8 mouse cellular contexts compared by ENCODE assay signal in genomic region chr6:83456984-83457810, GRCm38 (mm10). TPM values are rescaled to one million over a fixed set of nuclear protein-coding genes. Genes with fewer than 3 reads are reported as not detected.
DNase-seq lines count a peak whose midpoint lies in the region; ATAC-seq and TF ChIP-seq lines count a peak whose summit lies in the region.

No protein-coding gene starts in this region.

- H3K4me2 ChIP-seq in kidney, postnatal 0 days (ENCODE audit: low read length), result peak overlapping the region; percentile 83

- peak overlapping the region; percentile 95 for H3K9ac ChIP-seq in kidney, postnatal 0 days (ENCODE audit: low read depth, low read length)

- peaks cover 11% of the 10 kb centered on the region; the same call in 1 of the 2 replicates for H3K27me3 ChIP-seq in forebrain, embryonic 10.5 days (ENCODE audit: poor library complexity, severe bottlenecking)
- no peaks in the 10 kb centered on the region for H3K27me3 ChIP-seq in kidney, postnatal 0 days (ENCODE audit: insufficient read depth, low read length)

- peak overlapping the region; percentile 90 for H3K4me3 ChIP-seq in forebrain, embryonic 10.5 days
- H3K4me3 ChIP-seq in kidney, postnatal 0 days (replicated peaks; ENCODE audit: low read depth, low read length), result peak overlapping the region; percentile 79
- H3K4me3 ChIP-seq in macrophage (ENCODE audit: inconsistent target), result peak overlapping the region; percentile 27

- H3K27ac ChIP-seq in forebrain, embryonic 10.5 days, result peak overlapping the region; percentile 100
- H3K27ac ChIP-seq in kidney, postnatal 0 days, result peak overlapping the region; percentile 97
- H3K27ac ChIP-seq in macrophage, result peak overlapping the region; percentile 64

- TF ChIP-seq CTCF in kidney, postnatal 0 days (IDR thresholded peaks at IDR 0.05; ENCODE audit: low read depth), result no peak

- 3% methylated on average over 33 of the region's 33 CpGs for WGBS in forebrain, embryonic 10.5 days
- 5% methylated on average over 32 of the region's 33 CpGs for WGBS in kidney, postnatal 0 days
- 10% methylated on average over 32 of the region's 33 CpGs for WGBS in macrophage (ENCODE audit: missing documents)

- ATAC-seq in kidney, postnatal 0 days (replicated peaks; ENCODE audit: low FRiP score, low read depth), result peak; percentile 53; the same call in 1 of the 2 replicates
- no peak for ATAC-seq in cerebellum, adult (ENCODE audit: insufficient number of reproducible peaks, low FRiP score, low TSS enrichment)

- peaks cover 35% of the 10 kb centered on the region for H3K79me2 ChIP-seq in macrophage (ENCODE audit: inconsistent target)

- H3K9me3 ChIP-seq in forebrain, embryonic 10.5 days, result no peaks in the 10 kb centered on the region
- H3K9me3 ChIP-seq in kidney, postnatal 0 days (replicated peaks; ENCODE audit: low read length), result no peaks in the 10 kb centered on the region

- H3K36me3 ChIP-seq in forebrain, embryonic 10.5 days (replicated peaks), result peaks cover 25% of the 10 kb centered on the region
- H3K36me3 ChIP-seq in kidney, postnatal 0 days (ENCODE audit: insufficient read depth, low read length), result no peaks in the 10 kb centered on the region
- H3K36me3 ChIP-seq in macrophage (ENCODE audit: inconsistent target), result peaks cover 3% of the 10 kb centered on the region; the same call in 1 of the 2 replicates

- H3K4me1 ChIP-seq in forebrain, embryonic 10.5 days, result peaks cover 68% of the 10 kb centered on the region
- H3K4me1 ChIP-seq in kidney, postnatal 0 days (replicated peaks; ENCODE audit: insufficient read depth, low read length), result peaks cover 34% of the 10 kb centered on the region

- DNase-seq in right cerebral cortex, postnatal 10 days (ENCODE audit: low spot score in 2 of 2), result peak; percentile 46 to 56
- no peak for DNase-seq in right cerebral cortex, adult 18-20 months
- peak; percentile 71 for DNase-seq in forebrain, embryonic 10.5 days (ENCODE audit: extremely low spot score, low spot score)
- peak; percentile 56 for DNase-seq in kidney, postnatal 0 days (ENCODE audit: low spot score)
- no peak for DNase-seq in ovary, postnatal 14 days (ENCODE audit: low spot score)
- no peak for DNase-seq in cerebellum, adult 18-20 months

RNA-seq across cellular contexts. Expression of gene Tet3, which starts 1.7 kb away (rescaled TPM):
- 37.3 and 38.3 TPM in 2 replicates for polyA plus RNA-seq in forebrain, embryonic 10.5 days (2016; fragmentation: Nextera tagmentation; extraction: Ambion mirVana)
- polyA plus RNA-seq in kidney, postnatal 0 days (2015; fragmentation: Nextera tagmentation; extraction: Ambion mirVana), result 32.3 and 33.0 TPM in 2 replicates
- 100 to 1,000 TPM; 104 to 576 (median 356) TPM for total RNA-seq in macrophage (2018; cell fraction: chromatin; rRNA removed)
- 10 to 100 TPM; 15.7 to 66.9 (median 36.1) TPM for total RNA-seq in macrophage (2018; cell fraction: cytosol; rRNA removed)
- 100 to 1,000 TPM in 20 of 26 experiments, 10 to 100 TPM in 6; 62.0 to 363 (median 169) TPM for total RNA-seq in macrophage (2018; cell fraction: nucleus; rRNA removed)
- polyA plus RNA-seq in macrophage (2018), result 13.9 to 21.1 TPM (median 19.1 TPM) in 3 replicates

RNA-seq across cellular contexts. Expression of gene Dguok, which starts 49.6 kb away (rescaled TPM):
- polyA plus RNA-seq in forebrain, embryonic 10.5 days (2016; fragmentation: Nextera tagmentation; extraction: Ambion mirVana), result 62.3 and 63.6 TPM in 2 replicates
- polyA plus RNA-seq in kidney, postnatal 0 days (2015; fragmentation: Nextera tagmentation; extraction: Ambion mirVana), result 73.0 and 75.5 TPM in 2 replicates
- 100 to 1,000 TPM in 3 of 26 experiments, 10 to 100 TPM in 20, 1 to 10 TPM in 3; 8.4 to 129 (median 57.6) TPM for total RNA-seq in macrophage (2018; cell fraction: chromatin; rRNA removed)
- total RNA-seq in macrophage (2018; cell fraction: cytosol; rRNA removed), result 10 to 100 TPM; 15.6 to 42.6 (median 32.2) TPM
- 10 to 100 TPM in 25 of 26 experiments, 1 to 10 TPM in 1; 7.9 to 98.5 (median 32.1) TPM for total RNA-seq in macrophage (2018; cell fraction: nucleus; rRNA removed)
- 30.7 to 54.0 TPM (median 30.9 TPM) in 3 replicates for polyA plus RNA-seq in macrophage (2018)

Comparison
In these comparisons a context has a peak if more than half of its experiments do, and no peak if none do; other contexts are left out.
1. DNase-seq: peak in right cerebral cortex, postnatal 10 days (2 of 2), forebrain, embryonic 10.5 days (single experiment) and kidney, postnatal 0 days (single experiment); none in right cerebral cortex, adult 18-20 months (single experiment), ovary, postnatal 14 days (single experiment) and cerebellum, adult 18-20 months (0 of 2).
2. H3K4me3 ChIP-seq: peak in every context shown above with its lines; median percentile 90 in forebrain, embryonic 10.5 days; 79 in kidney, postnatal 0 days; 27 in macrophage.
3. Peak in every context shown above with its lines, with median percentiles within 50 percentile points of each other: H3K27ac ChIP-seq.